Mouse (Mus musculus) C2C12 (cell line): Measurements from ENCODE around the gene Gm36028. TPM values are rescaled to one million over a fixed set of nuclear protein-coding genes. Genes with fewer than 3 reads are reported as not detected.

ENCODE experiments used
- H3K27me3 ChIP-seq: one replicate; pipeline ENCODE4 v1.6.1; 2011; ENCODE audit not compliant: control insufficient read depth, insufficient read depth, insufficient read length
- H3K36me3 ChIP-seq: one replicate; pipeline ENCODE4 v1.6.1; 2011; ENCODE audit not compliant: control insufficient read depth, insufficient read depth
- H3K4me3 ChIP-seq: one replicate; pipeline ENCODE4 v1.5.1; 2011; ENCODE audit warnings: mild to moderate bottlenecking, control low read depth; ENCODE audit not compliant: poor library complexity, insufficient read depth, severe bottlenecking
- H3K79me2 ChIP-seq: one replicate; pipeline ENCODE4 v1.6.1; 2011; ENCODE audit not compliant: control insufficient read depth, insufficient read depth
- H3K79me3 ChIP-seq: one replicate; pipeline ENCODE4 v1.6.1; 2011; ENCODE audit warnings: low read depth, control low read depth
- H3ac ChIP-seq: one replicate; pipeline ENCODE3; 2011; ENCODE audit warnings: low read depth; ENCODE audit not compliant: control insufficient read depth, insufficient read length
- CEBPB ChIP-seq: IDR thresholded peaks from one replicate; pipeline ENCODE4 v1.6.1; 2011; ENCODE audit warnings: low read depth, mild to moderate bottlenecking, control low read depth, moderate library complexity
- CTCF ChIP-seq: IDR thresholded peaks from one replicate; pipeline ENCODE4 v1.5.1; 2011; ENCODE audit not compliant: control insufficient read depth, insufficient read depth, insufficient read length
- FOSL1 ChIP-seq: IDR thresholded peaks from one replicate; pipeline ENCODE4 v1.8.0; 2011; ENCODE audit warnings: mild to moderate bottlenecking, low read length; ENCODE audit not compliant: poor library complexity, insufficient read depth, severe bottlenecking
- MAX ChIP-seq: IDR thresholded peaks from one replicate; pipeline ENCODE4 v1.6.1; 2011; ENCODE audit warnings: mild to moderate bottlenecking, control low read depth
- MYOD1 ChIP-seq: IDR thresholded peaks from one replicate; pipeline ENCODE4 v1.6.1; 2011; ENCODE audit warnings: low read depth; ENCODE audit not compliant: control insufficient read depth, insufficient read length
- MYOG ChIP-seq: IDR thresholded peaks from one replicate; pipeline ENCODE4 v1.6.1; 2011; ENCODE audit not compliant: control insufficient read depth, insufficient read length; ENCODE audit errors: extremely low read depth
- USF1 ChIP-seq: IDR thresholded peaks from one replicate; pipeline ENCODE4 v1.6.1; 2011; ENCODE audit warnings: low read depth, mild to moderate bottlenecking, control low read depth, moderate library complexity
- polyA plus RNA-seq: library from polyadenylated mRNA; unstranded; fragments of >200 nt; fragmentation: generic; extraction: Trizol; gene quantifications from one replicate; pipeline ENCODE4 v1.2.1, GENCODE M21; 2012; ENCODE audit warnings: missing spikeins

Gene Gm36028
- polyA plus RNA-seq, 1 experiment = 0.04 TPM

DNA sequence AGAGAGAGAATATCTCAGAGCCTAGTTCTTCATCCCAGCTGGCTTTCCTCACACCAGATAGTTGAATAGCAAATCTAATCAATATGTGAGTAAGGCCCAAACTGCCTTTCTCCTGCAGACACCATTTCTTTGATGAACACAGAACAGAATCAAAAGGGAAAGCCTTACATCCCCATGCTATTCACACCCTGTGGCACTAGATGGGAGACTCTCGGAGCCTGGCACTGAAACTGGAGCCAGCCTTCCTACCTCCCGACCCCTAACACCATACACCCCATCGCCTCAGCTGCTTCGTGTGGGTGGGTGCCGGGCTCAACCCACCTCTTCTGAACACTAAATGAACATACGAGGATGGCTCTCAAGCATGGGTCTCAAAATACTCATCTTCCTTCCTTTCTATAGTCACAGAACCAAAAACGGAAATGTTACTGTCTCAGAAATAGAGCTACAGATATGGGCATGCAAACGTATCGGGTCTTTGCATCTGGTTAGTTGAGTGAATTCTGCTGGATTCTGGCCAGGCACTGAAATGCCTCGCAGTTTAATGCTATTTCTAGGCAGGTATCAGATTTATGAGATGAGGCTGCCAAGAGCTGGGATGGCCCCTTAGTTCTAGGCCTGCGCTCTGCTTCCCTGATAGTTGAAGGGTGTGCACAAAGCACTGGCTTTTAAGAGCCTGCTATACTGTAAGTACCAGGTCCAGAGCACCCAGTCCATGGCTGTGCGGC is 36.0 kb downstream of the Gm36028 start:
- H3K36me3 ChIP-seq = peaks cover 98% of the 10 kb centered on the region
- H3K27me3 ChIP-seq = no peaks in the 10 kb centered on the region
- no peak overlapping the region for H3ac ChIP-seq

DNA sequence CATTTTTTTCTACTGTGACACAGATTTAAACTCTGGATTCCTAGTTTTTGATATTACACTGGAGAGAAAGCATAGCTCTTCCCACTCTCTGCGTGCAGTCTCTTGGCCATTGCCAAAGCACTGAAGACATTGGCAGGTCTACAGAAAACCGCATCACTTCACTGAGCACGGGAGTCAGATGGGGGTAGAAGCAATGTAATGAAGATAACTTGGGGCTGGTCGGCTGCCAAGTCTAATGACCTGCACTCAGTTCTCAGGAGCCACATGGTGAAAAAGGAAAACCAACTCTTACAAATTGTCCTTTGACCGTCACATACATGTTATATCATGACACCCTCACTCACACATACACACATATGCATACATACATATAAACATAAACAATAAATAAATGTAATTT is 37.0 kb downstream of the Gm36028 start:
- H3K27me3 ChIP-seq = no peaks in the 10 kb centered on the region
- no peaks in the 10 kb centered on the region for H3K79me3 ChIP-seq
- no peak overlapping the region for H3K4me3 ChIP-seq
- TF ChIP-seq USF1 = no peak
- TF ChIP-seq MAX = no peak
- TF ChIP-seq MYOG = no peak
- TF ChIP-seq MYOD1 = no peak
- peaks cover 97% of the 10 kb centered on the region for H3K36me3 ChIP-seq
- H3ac ChIP-seq = no peak overlapping the region
- no peaks in the 10 kb centered on the region for H3K79me2 ChIP-seq

More for the DNA sequence above, 36.0 kb downstream of the Gm36028 start:
- H3K79me2 ChIP-seq = no peaks in the 10 kb centered on the region
- no peak overlapping the region for H3K4me3 ChIP-seq
- no peaks in the 10 kb centered on the region for H3K79me3 ChIP-seq
- TF ChIP-seq USF1 (no peak), MYOD1 (no peak), MYOG (no peak), MAX (no peak), CTCF (no peak), FOSL1 (no peak), CEBPB (no peak)

DNA sequence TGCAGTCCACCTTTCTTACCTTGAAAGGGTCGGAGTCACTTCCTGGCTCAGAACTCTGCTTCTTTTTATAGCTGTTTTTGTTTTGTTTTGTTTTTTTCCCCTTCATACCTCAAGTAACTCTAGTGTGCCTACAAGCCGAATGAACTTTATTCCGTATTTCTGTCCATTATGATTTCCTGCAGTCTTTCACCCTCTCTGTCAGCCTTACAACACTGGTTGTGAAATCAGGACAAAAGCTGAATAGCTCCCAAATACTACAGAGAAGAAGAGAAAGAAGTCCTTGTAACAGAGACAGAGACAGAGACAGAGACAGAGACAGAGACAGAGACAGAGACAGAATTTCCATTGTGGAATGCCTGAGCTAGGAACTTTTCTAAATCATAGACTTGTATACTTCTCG is 43.0 kb downstream of the Gm36028 start:
- Histone ChIP-seq H3K36me3 (peaks cover 74% of the 10 kb centered on the region), H3K79me2 (peaks cover 2% of the 10 kb centered on the region), H3ac (no peak overlapping the region), H3K79me3 (peaks cover 2% of the 10 kb centered on the region), H3K4me3 (no peak overlapping the region), H3K27me3 (no peaks in the 10 kb centered on the region)
- TF ChIP-seq USF1 (no peak), MYOD1 (no peak), MAX (no peak), CEBPB (no peak)

DNA sequence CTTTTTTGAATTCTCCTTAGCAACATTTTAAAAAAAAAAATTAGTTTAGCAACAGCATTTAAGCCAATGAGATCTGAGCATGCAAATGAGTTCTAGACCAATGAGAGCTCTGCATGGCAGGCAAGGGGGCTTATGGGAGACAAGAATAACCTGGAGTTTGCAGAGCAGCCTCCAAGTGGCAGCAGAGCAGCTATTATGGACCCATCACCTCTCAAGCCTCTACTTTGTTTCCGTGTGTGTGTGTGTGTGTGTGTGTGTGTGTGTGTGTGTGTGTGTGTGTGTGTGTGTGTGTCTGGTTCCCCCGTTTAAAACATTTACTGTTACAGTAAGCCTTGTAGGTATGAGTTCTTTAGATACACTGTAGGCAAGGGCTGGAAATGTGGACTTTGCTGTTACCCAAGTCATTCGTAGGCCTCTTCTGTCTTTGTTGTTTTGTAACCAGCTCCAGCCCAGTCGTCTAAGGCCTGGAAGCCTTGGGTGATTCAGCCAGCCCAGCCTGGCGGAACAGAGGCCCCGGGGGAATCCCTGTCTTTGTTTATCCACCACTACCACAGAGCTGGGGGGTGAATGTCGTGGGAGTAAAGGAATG is 46.5 kb downstream of the Gm36028 start:
- H3K36me3 ChIP-seq = peaks cover 54% of the 10 kb centered on the region
- TF ChIP-seq MAX = no peak
- TF ChIP-seq MYOG = no peak
- TF ChIP-seq MYOD1 = peak; percentile 13
- TF ChIP-seq CEBPB = no peak
- TF ChIP-seq FOSL1 = no peak
- TF ChIP-seq CTCF = peak; percentile 16
- TF ChIP-seq USF1 = no peak
- peaks cover 30% of the 10 kb centered on the region for H3K79me2 ChIP-seq
- no peak overlapping the region for H3K4me3 ChIP-seq
- peaks cover 4% of the 10 kb centered on the region for H3K79me3 ChIP-seq
- H3ac ChIP-seq = peak overlapping the region; percentile 8
- no peaks in the 10 kb centered on the region for H3K27me3 ChIP-seq

DNA sequence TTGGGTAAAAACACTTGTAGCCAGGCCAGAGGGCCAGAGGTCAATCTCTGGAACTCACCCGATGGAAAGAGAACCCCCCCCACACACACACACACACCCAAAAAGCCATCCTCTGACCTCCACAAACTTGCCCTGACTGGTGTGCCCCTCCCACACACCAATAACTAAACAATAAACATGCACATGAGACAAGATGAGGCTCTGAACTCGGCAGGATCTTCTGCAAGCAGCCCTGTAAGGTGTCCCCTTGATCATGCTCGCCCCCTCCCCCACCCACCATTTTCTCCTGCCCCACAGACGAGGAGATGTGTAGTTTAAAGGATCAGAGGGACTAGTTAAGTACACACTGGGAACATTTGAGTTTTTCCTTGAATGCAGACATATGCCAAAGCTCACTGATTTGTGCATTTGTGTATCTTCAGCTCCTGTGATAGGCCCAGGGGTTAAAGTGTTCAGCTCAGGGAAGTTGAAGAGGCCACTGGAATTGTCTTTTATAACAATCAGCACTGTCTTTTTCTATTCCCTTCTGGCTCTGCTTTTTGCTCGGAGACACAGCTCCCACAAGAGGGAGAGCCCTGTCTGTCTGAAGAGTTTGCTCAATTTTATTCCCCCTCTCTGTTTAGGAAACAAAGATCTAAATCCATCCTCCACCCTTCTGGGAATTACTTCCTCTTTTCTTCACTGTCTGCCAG is 47.1 kb downstream of the Gm36028 start:
- H3K27me3 ChIP-seq = no peaks in the 10 kb centered on the region
- no peak for TF ChIP-seq CEBPB
- H3K79me3 ChIP-seq = peaks cover 4% of the 10 kb centered on the region
- peaks cover 30% of the 10 kb centered on the region for H3K79me2 ChIP-seq
- peaks cover 55% of the 10 kb centered on the region for H3K36me3 ChIP-seq
- H3K4me3 ChIP-seq = no peak overlapping the region
- no peak overlapping the region for H3ac ChIP-seq

DNA sequence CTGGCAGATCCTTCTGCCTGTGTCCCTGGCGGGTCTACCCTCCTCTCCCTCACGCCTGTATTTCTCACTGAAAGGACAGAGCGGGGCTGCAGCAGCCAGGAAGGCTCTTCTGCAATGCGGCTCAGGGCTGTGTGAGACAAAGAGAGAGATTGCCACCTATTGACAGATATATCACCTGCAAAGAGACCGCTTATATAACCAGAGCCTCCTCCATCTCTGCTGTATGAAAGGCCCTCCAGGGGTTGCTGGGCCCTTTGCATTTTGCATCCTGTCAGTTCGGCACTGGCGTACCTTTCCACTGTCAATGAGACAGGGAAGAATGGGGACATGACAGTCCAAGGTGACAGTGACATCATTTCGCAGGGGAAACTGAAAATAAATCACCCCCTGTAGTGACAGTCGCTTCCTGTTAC is 48.5 kb downstream of the Gm36028 start:
- Histone ChIP-seq H3K79me2 (peaks cover 31% of the 10 kb centered on the region), H3K36me3 (peaks cover 49% of the 10 kb centered on the region), H3ac (no peak overlapping the region), H3K27me3 (no peaks in the 10 kb centered on the region), H3K4me3 (no peak overlapping the region), H3K79me3 (peaks cover 4% of the 10 kb centered on the region)
- no peak for TF ChIP-seq FOSL1
- TF ChIP-seq CTCF = no peak
- no peak for TF ChIP-seq MYOD1
- TF ChIP-seq USF1 = no peak
